Mouse (Mus musculus): Measurements from ENCODE around the gene Aqp6.

Aqp6 gene

DNA sequence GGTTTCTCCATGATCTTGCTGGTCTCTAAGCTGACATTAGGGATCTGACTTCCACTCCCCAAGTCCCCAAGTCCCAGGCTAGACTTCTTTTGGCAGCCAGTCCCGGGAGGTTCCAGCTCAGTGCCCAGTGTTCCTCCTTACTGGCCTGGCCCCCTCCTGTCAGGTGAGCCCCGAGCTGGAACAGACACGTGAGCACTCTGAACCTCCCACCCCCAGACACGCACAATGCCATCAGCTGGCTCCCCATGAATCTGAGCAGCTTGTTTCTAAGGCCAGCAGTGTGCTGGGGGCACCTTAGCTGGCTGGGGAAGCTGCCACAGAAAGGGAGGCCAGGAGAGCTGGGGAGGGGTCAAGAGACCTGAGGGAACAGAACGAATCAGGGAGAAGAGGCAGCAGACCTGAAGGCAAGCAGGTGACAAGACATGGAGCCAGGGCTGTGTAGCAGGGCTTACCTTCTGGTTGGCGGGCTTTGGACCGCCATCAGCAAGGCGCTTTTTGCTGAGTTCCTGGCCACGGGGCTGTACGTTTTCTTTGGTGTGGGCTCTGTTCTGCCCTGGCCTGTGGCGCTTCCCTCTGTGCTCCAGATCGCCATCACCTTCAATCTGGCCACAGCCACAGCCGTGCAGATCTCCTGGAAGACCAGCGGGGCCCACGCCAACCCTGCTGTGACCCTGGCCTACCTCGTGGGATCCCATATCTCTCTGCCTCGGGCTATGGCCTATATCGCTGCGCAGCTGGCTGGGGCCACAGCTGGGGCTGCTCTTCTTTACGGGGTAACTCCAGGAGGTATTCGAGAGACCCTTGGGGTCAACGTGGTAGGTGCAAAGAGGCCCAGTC lies at the start of gene Aqp6:
Gene Aqp6, plus strand, starts transcription at position 415 of the 837 bp plus-strand sequence.
- DNase-seq, result no peak

- DNase-seq, result no peak
Measured at GRCm38 (mm10) chr15:99553767-99554166, 47.4 kb upstream of the Aqp6 start.

DNA sequence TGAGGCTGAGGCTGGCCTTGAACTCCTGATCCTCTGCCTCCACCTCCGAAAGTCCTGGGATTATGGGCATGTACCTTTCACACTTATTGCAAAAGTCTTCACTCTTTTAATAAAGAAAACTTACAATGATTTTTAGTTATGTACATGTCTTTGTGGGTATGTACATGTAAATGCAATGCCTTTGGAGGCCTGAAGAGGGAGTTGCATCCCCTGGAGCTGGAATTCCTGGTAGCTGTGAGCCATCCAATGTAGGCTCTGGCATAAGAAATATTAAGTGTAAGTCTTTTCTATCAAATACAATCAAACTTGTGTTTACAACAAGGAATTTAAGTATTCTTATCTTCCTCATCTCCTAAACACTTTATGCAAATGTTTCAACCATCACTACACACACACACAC lies 42.3 kb upstream of the Aqp6 start:
- DNase-seq, result no peak

GRCm38 (mm10) chr15:99560246-99560645 lies 41.0 kb upstream of the Aqp6 start:
- DNase-seq, result no peak

- no peak for DNase-seq
Measured at GRCm38 (mm10) chr15:99567371-99567770, 33.8 kb upstream of the Aqp6 start.

- no peak for DNase-seq
Measured at GRCm38 (mm10) chr15:99568682-99569081, 32.5 kb upstream of the Aqp6 start.

DNA sequence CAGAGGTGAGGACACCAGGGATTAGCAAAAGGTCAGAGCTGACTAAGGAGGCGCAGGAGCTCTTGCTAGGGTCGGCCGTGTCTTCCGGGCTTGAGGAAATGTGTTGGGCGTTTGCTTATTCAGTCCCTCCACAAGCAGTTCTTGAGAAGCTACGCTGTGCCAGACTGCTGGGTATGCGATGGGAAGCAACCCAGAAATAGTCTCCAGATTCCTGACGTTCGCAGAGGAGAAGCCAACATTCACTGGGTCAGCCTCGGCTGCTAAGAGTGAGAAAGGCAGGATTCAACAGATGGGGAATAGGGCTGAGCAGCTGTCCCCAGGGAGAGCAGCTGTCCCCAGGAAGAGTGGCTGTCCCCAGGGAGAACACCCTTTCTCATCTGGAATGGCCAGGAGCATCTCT lies 32.1 kb upstream of the Aqp6 start:
- peak; percentile 27 for DNase-seq

DNA sequence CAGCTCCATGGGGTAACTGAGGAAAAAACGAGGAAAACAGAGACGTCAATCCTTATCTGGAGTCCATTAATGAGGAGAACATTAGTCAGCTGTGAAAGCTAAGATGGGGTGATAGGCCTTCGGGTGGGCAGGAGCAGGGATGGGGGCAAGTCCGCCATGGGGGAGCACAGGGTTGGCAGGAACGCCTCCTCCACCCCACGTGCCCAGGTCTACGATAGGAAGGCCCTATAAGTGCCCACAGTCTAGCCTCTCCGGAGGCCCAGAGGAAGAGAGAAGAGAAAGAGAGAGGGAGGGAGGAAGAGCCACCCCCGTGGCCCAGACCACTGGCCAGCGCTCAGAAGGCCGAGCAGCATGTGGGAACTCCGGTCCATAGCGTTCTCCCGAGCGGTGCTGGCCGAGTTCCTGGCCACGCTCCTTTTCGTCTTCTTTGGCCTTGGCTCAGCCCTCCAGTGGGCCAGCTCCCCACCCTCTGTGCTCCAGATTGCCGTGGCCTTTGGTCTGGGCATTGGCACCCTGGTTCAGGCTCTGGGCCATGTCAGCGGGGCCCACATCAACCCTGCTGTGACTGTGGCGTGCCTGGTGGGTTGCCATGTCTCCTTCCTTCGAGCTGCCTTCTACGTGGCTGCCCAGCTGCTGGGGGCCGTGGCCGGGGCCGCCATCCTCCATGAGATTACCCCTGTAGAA lies 22.3 kb upstream of the Aqp6 start, which contains the start of gene Aqp2:
Gene Aqp2, plus strand, starts transcription at position 254 of the 684 bp plus-strand sequence.
- no peak for DNase-seq

- DNase-seq, result no peak
Measured at GRCm38 (mm10) chr15:99583463-99584344, 17.5 kb upstream of the Aqp6 start.

- no peak for DNase-seq
Measured at GRCm38 (mm10) chr15:99584407-99585202, 16.6 kb upstream of the Aqp6 start.

DNA sequence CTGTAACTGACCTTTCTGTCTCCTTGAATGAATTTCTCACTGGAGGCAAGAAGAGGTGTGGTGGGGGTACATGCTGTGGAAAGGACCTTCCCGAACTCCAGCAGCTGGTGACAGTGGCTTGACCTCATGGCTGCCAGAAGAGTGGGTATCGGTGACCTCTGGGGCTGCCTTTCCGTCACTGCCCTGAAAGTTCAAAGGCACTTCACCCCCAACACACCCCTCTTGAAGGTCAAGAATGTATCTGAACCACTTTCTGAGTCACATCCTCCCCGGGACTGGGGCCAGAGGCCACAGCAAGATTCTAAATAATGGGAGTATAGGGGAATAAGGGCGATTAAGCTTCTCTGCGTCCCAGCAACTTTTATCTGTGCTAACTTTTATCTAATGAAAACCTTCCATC lies 15.5 kb upstream of the Aqp6 start:
- DNase-seq, result no peak

GRCm38 (mm10) chr15:99586525-99586924 lies 14.7 kb upstream of the Aqp6 start:
- DNase-seq, result no peak

DNA sequence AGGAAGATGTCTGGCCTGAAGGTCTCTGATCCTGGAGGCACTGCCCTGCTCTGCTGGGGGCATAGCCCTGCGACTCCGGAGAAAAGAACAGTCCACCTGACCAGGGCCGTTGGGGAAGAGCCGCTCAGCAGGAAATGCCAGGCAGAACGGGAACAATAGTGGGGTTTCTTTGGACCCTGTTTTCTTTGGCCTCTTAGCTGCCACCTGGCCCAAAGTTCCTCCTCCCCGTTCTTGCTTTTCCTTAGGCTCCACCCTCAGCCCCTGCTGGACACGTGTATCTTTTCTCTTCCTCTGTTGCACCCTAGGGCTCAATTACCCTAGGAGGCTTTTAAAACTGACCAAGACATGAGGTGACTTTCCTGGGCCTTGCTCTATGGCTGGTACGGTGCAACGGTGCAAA lies 12.0 kb upstream of the Aqp6 start:
- DNase-seq, result no peak

GRCm38 (mm10) chr15:99589704-99590103 lies 11.5 kb upstream of the Aqp6 start:
- DNase-seq, result no peak

DNA sequence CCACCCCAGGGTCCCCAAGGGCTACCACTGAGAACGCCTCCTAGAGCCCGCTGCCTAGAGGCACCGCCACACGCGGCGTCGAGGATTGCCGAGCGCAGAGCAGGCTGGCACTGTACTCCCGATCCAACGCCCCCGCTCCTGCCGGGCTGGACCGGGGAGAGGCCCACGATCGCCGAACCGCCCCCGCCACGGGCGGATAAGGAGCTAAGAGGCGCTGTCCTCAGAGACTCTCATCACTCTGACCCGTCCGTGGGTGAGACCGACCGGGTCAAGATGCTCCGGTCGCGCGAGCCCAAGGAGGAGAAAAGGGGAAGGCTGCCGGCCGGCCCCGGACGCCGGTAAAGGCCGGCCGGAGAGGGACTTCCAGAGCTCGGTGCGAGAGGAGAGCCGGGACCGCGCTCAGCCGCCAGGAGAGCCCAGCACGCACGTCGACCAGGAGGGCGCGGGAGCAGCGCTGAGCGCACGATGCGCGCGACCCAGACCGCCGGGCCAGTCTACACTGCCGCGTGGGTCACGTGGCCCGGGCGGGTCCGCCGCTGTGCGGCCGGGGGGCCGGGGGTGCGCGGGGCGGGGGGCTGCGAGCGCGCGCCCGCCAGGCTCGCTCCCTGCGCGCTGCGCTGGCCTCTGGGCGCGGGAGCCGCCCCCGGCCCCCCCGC lies 10.6 kb upstream of the Aqp6 start, which contains the start of gene Aqp5:
Gene Aqp5, plus strand, starts transcription at position 354 of the 656 bp plus-strand sequence.
- no peak for DNase-seq

DNA sequence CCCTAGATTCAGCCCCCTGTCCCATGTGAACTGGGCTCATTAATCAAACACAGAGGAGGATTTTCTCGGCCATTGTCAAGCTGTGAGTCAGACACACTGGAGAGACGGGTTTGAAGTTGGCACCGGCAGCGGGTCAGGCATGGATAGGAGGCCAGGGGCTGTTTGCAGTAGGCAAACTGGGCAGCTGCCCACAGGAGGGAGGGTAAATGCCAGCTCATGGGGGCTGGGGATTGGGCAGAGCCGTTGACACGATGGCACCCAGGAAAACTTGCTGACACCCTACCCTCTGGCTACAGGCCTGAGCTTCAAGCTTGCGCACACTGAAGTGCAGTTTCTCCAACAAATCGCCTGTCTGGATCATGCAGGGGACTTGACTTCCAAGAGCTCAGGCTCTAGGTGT lies 9.0 kb upstream of the Aqp6 start:
- DNase-seq, result no peak

DNA sequence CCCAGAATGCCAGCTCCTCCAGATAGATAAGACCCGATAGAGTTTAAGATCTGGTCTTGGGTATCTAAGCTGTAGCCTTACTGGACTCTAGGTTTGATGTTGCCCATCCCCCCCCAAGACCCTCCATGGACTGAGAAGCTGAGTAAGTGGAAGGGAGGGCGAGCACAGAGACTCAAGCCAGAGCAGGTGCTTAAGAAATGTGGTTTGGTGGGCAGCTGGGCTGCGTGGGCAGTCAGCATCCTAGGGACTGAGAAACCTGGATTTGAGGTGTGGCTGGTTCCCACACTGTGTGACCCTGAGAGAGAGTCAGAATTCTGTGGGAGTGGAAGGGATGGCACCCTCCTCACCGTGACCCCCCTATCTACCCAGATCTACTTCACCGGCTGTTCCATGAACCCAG lies 8.3 kb upstream of the Aqp6 start:
- DNase-seq, result no peak

DNA sequence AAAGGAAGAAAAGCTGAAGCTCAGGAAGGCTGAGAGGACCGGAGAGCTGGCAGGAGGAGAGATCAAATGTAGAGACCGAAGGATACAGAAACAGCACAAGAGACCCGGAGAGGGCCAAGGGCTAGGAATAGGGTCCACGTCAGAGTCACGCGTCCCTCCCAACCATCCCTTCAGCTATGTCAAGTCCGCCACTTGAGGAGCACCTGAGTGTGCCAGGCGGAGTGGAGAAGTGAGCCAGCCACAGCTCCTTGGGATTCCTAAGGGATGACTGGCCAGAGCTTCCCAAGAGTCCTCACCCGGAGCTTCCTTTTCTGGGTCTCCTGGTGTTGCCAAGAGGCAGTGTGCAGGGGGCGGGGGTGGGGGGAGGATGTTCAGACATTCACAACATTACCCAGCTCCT lies 6.2 kb upstream of the Aqp6 start:
- DNase-seq, result no peak

DNA sequence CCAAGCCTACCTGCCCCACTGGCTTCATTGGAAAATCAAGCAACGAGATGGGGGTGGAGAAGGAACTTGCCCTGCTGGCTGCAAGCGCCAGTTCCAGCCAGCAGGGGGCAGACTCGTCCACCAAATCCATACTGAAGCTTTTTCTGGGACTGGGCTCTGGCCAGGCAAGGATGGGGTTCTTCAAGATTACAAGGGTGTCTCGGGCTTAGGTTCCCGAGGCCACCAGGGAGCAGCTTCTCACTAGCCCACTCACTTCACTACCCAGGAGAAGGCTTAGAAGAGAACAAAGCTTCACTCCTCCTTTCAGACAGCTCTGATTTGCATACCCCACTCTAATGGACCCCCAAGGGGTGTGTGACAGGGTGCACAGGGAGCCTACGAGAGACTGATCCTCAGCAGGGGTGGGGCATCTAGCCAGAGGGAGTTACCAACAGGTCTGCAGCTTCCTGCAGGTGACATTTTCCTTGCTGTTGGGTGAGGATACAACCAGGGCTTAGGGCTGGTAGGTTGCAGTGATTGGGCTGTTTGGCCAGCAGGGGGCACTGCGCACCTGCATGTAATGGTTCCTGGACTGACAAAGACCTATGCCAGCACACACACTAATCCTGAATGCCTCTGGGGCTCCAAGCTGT lies 5.0 kb upstream of the Aqp6 start:
- DNase-seq, result peak; percentile 82

- DNase-seq, result no peak
Measured at GRCm38 (mm10) chr15:99596841-99597240, 4.4 kb upstream of the Aqp6 start.

DNA sequence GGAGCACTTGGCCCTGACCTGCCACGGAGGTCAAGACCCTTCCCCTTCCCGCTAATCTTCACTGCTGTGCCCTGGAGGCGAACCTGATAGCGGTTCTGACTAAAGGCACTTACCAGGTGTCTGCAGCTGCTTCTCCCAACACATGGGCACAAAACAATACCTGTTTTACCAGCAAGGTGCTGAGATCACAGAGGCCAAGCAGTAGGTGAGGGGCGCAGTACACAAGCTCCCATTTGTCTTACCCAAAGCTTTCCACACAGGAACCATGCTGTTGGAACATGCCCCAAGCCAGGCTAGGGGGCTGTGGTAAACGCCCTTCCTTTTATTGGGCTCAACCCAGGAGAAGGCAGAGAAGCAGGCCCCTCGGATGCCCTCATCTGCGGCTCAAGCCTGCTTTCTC lies 3.6 kb upstream of the Aqp6 start:
- no peak for DNase-seq
